Mouse (Mus musculus) stomach, postnatal 0 days (tissue): ENCODE measurements around the gene Mblac1. TPM values are rescaled to one million over a fixed set of nuclear protein-coding genes. Genes with fewer than 3 reads are reported as not detected.

Experiments
- ATAC-seq: fragments of 200-750 bp; cut with Nextera tagmentation; 2 replicates; pipeline ENCODE4 v1.8.0; 2017; ENCODE audit not compliant: low FRiP score, low TSS enrichment
- DNase-seq: peaks from one replicate; pipeline ENCODE4 v3.0.0-alpha.2; 2016; ENCODE audit warnings: low spot score
- H3K27ac ChIP-seq: fragments of 300-500 bp; sonication (generic); replicated peaks from 2 replicates; pipeline ENCODE4 v1.5.1; 2014; ENCODE audit warnings: mild to moderate bottlenecking, control low read depth
- H3K27me3 ChIP-seq: fragments of 300-500 bp; sonication (generic); 2 replicates; pipeline ENCODE4 v1.6.1; 2014; ENCODE audit warnings: low read length; ENCODE audit not compliant: control insufficient read depth, insufficient read depth
- H3K36me3 ChIP-seq: fragments of 300-500 bp; sonication (generic); 2 replicates; pipeline ENCODE4 v1.6.1; 2014; ENCODE audit warnings: low read length, mixed read lengths; ENCODE audit not compliant: control insufficient read depth, insufficient read depth
- H3K4me1 ChIP-seq: fragments of 300-500 bp; sonication (generic); replicated peaks from 2 replicates; pipeline ENCODE4 v1.6.1; 2014; ENCODE audit warnings: antibody characterized with exemption; ENCODE audit not compliant: control insufficient read depth, insufficient read depth
- H3K4me2 ChIP-seq: fragments of 300-500 bp; sonication (generic); replicated peaks from 2 replicates; pipeline ENCODE4 v1.6.1; 2014; ENCODE audit warnings: low read depth, mild to moderate bottlenecking, control low read depth, moderate library complexity
- H3K4me3 ChIP-seq: fragments of 300-500 bp; sonication (generic); 2 replicates; pipeline ENCODE4 v1.5.1; 2014; ENCODE audit warnings: low read depth, low read length, control low read depth
- H3K9ac ChIP-seq: fragments of 300-500 bp; sonication (generic); 2 replicates; pipeline ENCODE4 v1.6.1; 2014; ENCODE audit warnings: mild to moderate bottlenecking, low read length, control low read depth, mixed read lengths
- H3K9me3 ChIP-seq: fragments of 300-500 bp; sonication (generic); 2 replicates; pipeline ENCODE4 v1.6.1; 2016; ENCODE audit warnings: low read length; ENCODE audit not compliant: control insufficient read depth
- CTCF ChIP-seq: IDR thresholded peaks from 2 replicates; pipeline ENCODE4 v1.5.1; 2016; ENCODE audit warnings: antibody characterized with exemption, low read depth, mild to moderate bottlenecking, moderate library complexity
- EP300 ChIP-seq: optimal IDR thresholded peaks from 2 replicates; pipeline ENCODE3; 2016; ENCODE audit warnings: antibody characterized with exemption
- WGBS: fragments of 180-500 bp; shearing (Covaris S2); extraction: QIAGEN DNeasy Blood & Tissue Kit; methylation state at CpG from one replicate; pipeline ENCODE4 v1.1.7; 2014; 5-methylcytosine and 5-hydroxymethylcytosine counted together
- polyA plus RNA-seq: library from polyadenylated mRNA; unstranded; fragments of >200 nt; fragmentation: Nextera tagmentation; extraction: Ambion mirVana; gene quantifications from 2 replicates; pipeline ENCODE4 v1.2.1, GENCODE M21; 2015

Mblac1 gene
- polyA plus RNA-seq, 1 experiment from 2014 or later, result 7.0 TPM

- ATAC-seq, result peak; percentile 84
- H3K27ac ChIP-seq, result peak within 1 kb of the TSS; percentile 81
- TF ChIP-seq EP300 (peak; percentile 100), CTCF (no peak)
- DNase-seq, result peak; percentile 85
- H3K36me3 ChIP-seq, result peaks cover 6% of the 10 kb centered on the region
- no peaks in the 10 kb centered on the region for H3K4me1 ChIP-seq
- H3K9me3 ChIP-seq, result no peaks in the 10 kb centered on the region
- WGBS, result 0% methylated on average over 31 of the region's 31 CpGs
- H3K9ac ChIP-seq, result peak within 1 kb of the TSS; percentile 76
- no peaks in the 10 kb centered on the region for H3K27me3 ChIP-seq
- H3K4me3 ChIP-seq, result peak within 1 kb of the TSS; percentile 83
- H3K4me2 ChIP-seq, result peak within 1 kb of the TSS; percentile 78
These were observed 7.0 kb upstream of the Mblac1 start, which contains the start of the genes Taf6 and Cnpy4 for GRCm38 (mm10) chr5:138186950-138187638. TSS of gene Taf6 (minus strand) at chr5:138187451. TSS of gene Cnpy4 (plus strand) at chr5:138187485.

- DNase-seq (peak; percentile 62), ATAC-seq (peak; percentile 87)
- H3K9me3 ChIP-seq, result no peaks in the 10 kb centered on the region
- no peaks in the 10 kb centered on the region for H3K4me1 ChIP-seq
- peaks cover 4% of the 10 kb centered on the region; the same call in 1 of the 2 replicates for H3K36me3 ChIP-seq
- H3K9ac ChIP-seq, result peak overlapping the region; percentile 76
- peak overlapping the region; percentile 83 for H3K4me3 ChIP-seq
- H3K27me3 ChIP-seq, result no peaks in the 10 kb centered on the region
- 0% methylated on average over 10 of the region's 10 CpGs for WGBS
- peak overlapping the region; percentile 78 for H3K4me2 ChIP-seq
- peak overlapping the region; percentile 81; the same call in 1 of the 2 replicates for H3K27ac ChIP-seq
- TF ChIP-seq EP300 (no peak), CTCF (no peak)
These were observed 6.3 kb upstream of the Mblac1 start for GRCm38 (mm10) chr5:138187661-138188306.

DNA sequence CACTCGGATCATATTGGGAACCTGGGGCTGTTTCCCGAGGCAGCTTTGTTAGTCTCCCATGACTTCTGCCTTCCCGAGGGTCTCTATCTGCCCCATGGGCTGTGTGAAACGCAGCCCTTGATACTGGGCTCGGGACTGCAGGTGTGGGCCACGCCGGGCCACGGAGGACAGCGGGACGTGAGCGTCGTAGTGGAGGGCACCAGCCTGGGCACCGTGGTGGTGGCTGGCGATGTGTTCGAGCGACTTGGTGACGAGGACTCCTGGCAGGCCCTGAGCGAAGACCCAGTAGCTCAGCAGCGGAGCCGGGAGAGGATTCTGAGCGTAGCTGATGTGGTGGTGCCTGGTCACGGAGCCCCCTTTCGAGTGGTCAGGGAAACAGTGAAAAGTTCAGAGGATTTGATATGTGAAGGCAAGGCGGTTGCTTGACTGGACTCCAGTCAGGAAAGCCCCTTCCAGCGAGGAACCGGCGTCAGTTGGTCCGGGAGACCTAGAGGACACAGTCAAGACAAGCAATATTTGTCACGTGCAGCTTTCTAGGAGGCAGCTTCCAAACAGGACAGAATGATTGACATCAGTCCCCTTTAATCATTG is 736 bp downstream of the Mblac1 start:
- Histone ChIP-seq H3K4me3 (peak overlapping the region; percentile 70), H3K27ac (peak overlapping the region; percentile 89), H3K9me3 (no peaks in the 10 kb centered on the region), H3K9ac (peak overlapping the region; percentile 83), H3K27me3 (no peaks in the 10 kb centered on the region), H3K4me2 (peak overlapping the region; percentile 95), H3K36me3 (no peaks in the 10 kb centered on the region), H3K4me1 (peaks cover 3% of the 10 kb centered on the region)
- ATAC-seq (peak; percentile 55), DNase-seq (peak; percentile 43)
- WGBS, result under 1% methylated on average over 29 of the region's 29 CpGs
- TF ChIP-seq CTCF (peak; percentile 10; the same call in 1 of the 2 replicates), EP300 (no peak)

GRCm38 (mm10) chr5:138195463-138195862 is 1.3 kb downstream of the Mblac1 start:
- TF ChIP-seq EP300 (no peak), CTCF (no peak)
- Histone ChIP-seq H3K9ac (no peak overlapping the region; the same call in 1 of the 2 replicates), H3K9me3 (no peaks in the 10 kb centered on the region), H3K27ac (no peak overlapping the region), H3K4me2 (peak overlapping the region; percentile 95; the same call in 1 of the 2 replicates), H3K4me1 (peaks cover 3% of the 10 kb centered on the region), H3K36me3 (no peaks in the 10 kb centered on the region), H3K4me3 (no peak overlapping the region), H3K27me3 (no peaks in the 10 kb centered on the region)
- no peak for DNase-seq
- ATAC-seq, result no peak
- WGBS, result 64% methylated on average over 7 of the region's 7 CpGs

DNA sequence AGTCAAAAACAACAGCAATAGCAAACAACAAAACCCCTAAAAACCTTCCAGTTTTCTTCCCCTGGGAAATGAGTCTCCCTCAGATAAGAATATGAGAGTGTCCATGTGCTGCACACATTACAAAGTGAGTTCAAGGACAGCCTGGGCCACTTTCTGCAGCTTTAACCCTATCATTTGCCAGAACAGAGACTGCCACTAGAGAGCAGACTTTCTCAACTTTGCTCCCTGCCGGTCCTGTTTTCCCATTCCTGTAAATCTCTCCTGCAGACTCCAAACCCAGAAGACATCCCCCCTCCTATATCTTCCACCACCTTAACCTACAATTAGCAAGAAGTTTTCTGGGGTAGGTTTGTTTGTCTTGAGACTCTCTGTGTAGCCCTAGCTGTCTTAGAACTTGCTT is 5.5 kb downstream of the Mblac1 start:
- ATAC-seq (no peak), DNase-seq (no peak)
- Histone ChIP-seq H3K4me2 (no peak overlapping the region), H3K27me3 (no peaks in the 10 kb centered on the region), H3K4me1 (no peaks in the 10 kb centered on the region), H3K27ac (no peak overlapping the region), H3K4me3 (no peak overlapping the region), H3K9ac (no peak overlapping the region), H3K9me3 (no peaks in the 10 kb centered on the region), H3K36me3 (no peaks in the 10 kb centered on the region)
- 21% methylated on average over 1 of the region's 1 CpGs for WGBS
- TF ChIP-seq EP300, result no peak
- TF ChIP-seq CTCF, result peak; percentile 62
